Mouse (Mus musculus): Measurements from ENCODE around the gene Zrsr1. TPM values are rescaled to one million over a fixed set of nuclear protein-coding genes. Genes with fewer than 3 reads are reported as not detected.

The Zrsr1 gene
- total RNA-seq, 2 experiments from 2014 or later: 3.2 to 4.5 TPM

- ATAC-seq (replicated peaks; ENCODE audit: poor library complexity, severe bottlenecking): no peak
Observed at GRCm38 (mm10) chr11:22970546-22970945, 1.3 kb upstream of the Zrsr1 start.

DNA sequence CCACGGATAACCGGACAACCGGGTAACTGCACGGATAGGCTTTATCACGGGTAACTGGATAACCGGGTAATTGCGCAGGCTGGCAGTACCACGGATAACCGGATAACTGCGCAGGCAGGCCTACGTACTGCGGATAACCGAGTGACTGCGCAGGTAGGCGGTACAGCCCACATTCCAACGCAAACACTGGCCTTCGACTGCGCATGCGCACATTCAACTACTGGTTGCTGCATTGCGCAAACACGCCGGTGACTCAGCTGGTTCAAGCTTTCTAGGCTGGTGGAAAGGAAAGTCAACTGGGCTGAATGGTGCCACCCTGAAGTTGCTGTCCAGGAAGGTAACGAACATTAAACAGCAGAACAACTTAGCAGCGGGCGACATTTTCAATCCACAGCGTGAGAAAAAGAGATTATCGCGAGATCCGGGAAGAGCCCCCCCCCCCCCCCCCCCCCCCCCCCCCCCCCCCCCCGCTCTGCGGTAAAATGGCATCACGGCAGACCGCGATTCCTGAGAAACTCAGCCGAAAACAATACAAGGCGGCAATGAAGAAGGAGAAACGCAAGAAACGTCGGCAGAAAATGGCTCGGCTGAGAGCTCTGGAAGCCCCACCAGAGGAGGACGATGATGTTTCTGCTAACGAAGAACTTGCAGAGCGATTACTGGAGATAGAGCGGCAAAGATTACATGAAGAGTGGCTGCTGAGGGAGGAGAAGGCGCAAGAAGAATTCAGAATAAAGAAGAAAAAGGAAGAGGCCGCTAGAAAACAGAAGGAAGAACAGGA is 1.1 kb downstream of the Zrsr1 start:
- peak; percentile 71 for ATAC-seq (replicated peaks; ENCODE audit: poor library complexity, severe bottlenecking)

DNA sequence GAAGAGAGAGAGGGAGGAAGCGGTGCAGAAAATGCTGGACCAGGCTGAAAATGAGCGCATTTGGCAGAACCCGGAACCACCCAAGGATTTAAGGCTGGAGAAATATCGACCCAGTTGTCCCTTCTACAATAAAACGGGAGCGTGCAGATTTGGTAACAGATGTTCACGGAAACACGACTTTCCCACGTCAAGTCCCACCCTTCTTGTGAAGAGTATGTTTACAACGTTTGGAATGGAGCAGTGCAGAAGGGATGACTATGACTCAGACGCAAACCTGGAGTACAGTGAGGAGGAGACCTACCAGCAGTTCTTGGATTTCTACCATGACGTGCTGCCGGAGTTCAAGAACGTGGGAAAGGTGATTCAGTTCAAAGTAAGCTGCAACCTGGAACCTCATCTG is 1.8 kb downstream of the Zrsr1 start:
- no peak for ATAC-seq (replicated peaks; ENCODE audit: poor library complexity, severe bottlenecking)

DNA sequence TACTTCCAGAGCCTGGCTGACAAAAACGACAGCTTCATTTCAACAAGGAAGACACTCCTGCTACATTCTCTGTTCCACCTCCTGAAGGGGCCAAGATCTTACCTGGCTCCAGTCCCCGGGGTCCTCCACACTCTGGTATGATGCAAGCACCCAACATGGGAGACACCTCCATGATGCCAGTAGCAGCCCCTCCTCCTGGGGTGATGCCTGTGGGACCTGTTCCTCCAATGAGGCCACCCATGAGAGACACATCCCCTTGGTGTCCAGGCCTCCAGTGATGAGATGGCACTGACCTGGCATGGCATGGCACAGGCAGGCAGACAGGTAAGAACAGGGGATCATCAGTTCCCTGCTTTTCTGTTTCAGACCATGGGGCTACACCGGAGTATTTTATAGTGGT is 6.4 kb downstream of the Zrsr1 start:
- no peak for ATAC-seq (replicated peaks; ENCODE audit: poor library complexity, severe bottlenecking)

DNA sequence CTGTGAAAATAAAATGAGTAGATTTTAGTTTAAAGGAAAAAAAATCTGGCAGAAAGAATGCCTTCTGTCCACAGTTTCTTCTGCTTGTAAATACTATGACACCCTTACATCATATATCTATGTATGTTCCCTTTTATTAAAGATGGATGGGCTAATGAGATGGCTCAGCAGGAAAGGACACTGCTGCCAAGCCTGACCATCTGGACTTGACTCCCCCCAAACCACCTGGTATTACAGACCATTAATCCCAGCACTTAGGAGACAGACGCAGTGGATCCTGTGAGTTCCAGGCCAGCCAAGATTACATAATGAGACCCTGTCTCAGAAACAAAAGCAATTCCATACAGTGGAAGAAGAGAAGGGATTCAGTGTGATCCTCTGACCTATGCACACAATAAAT is 6.9 kb downstream of the Zrsr1 start:
- no peak for ATAC-seq (replicated peaks; ENCODE audit: poor library complexity, severe bottlenecking)

- peak; percentile 58 for ATAC-seq (replicated peaks; ENCODE audit: poor library complexity, severe bottlenecking)
Observed at GRCm38 (mm10) chr11:22979221-22979620, 7.4 kb downstream of the Zrsr1 start.

- ATAC-seq (replicated peaks; ENCODE audit: poor library complexity, severe bottlenecking): no peak
Observed at GRCm38 (mm10) chr11:22981041-22981440, 9.2 kb downstream of the Zrsr1 start.

DNA sequence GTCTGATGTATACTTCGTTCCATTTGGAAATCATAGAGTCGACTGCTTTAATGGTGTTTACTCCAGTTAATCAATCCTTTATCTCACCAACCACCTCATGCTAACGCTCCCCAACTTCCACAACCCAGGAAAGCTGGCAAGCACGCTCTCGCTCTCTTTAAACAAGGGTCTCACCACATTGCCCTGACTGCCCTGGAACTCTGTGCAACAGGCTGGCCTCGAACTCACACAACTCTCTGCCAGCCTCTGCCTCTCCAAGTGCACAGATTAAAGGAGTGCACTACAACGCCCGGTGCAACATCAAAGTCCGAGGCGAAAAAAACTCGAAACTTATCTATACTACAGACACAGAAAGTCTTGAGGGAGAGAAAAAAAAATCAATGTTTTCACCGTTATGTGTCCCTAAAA is 9.7 kb downstream of the Zrsr1 start:
- ATAC-seq (replicated peaks; ENCODE audit: poor library complexity, severe bottlenecking): peak; percentile 4; the same call in 1 of the 2 replicates

GRCm38 (mm10) chr11:22981984-22982757 is 10.4 kb downstream of the Zrsr1 start, which contains the start of the genes Gm28048 and Commd1:
Gene Gm28048 (minus strand): TSS chr11:22982090.
Gene Commd1 (minus strand): TSS chr11:22982382.
- ATAC-seq (replicated peaks; ENCODE audit: poor library complexity, severe bottlenecking): peak; percentile 92

DNA sequence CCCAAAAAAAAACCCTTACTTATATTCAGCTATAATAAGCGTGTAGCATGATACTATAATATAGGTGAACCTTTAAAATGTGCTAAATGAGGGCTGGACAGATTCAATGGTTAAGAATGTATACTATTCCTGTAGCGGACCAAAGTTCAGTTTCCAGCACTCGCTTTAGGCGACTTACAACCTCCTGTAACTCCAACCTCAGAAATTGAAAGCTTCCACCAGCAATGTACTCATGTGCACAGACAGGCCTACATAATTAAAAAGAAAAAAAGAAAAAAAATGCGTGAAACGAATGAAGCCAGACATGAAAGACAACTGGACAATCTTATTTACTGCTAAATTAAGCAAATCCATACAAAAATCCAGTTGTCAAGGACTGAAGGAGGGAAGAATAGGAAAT is 11.0 kb downstream of the Zrsr1 start:
- no peak for ATAC-seq (replicated peaks; ENCODE audit: poor library complexity, severe bottlenecking)

DNA sequence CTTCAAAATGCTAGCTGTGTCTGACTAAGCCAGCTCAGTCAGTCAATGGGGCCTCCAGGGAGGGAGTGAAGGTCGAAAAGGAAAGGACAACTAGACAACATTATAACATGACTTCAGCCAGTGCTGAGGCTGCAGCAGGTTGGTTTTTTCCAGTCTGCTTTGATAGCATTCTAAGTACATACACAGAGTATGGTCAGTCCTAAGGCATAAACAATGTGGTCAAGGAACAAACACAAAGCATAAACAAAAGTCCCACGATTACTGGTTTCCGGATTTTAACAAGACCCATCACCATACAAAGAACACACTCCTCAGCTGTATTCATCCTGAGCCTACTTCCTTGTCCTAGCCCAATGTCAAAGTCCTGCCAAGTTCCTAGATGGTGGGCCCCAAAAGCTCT is 13.7 kb downstream of the Zrsr1 start:
- no peak for ATAC-seq (replicated peaks; ENCODE audit: poor library complexity, severe bottlenecking)

DNA sequence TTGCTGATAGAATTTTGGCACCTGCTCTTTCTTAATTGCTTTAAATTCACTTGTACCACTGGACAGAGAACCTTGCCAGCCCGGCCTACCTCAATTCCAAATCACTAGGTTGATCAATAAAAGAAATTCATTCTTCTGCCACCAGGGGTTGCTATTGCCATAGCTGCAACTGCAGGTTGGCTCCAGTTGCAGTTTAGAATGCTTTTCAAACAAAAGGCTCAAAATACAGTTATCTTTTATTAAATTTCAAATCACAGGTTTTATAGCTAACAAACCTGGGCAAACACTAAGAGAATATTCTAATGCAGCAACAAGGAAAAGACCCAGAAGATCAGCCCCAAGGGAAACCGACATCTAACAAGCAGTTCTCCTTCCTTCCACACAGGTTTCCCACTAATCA is 15.6 kb downstream of the Zrsr1 start:
- no peak for ATAC-seq (replicated peaks; ENCODE audit: poor library complexity, severe bottlenecking)

- ATAC-seq (replicated peaks; ENCODE audit: poor library complexity, severe bottlenecking): no peak
Observed at GRCm38 (mm10) chr11:22989786-22990185, 18.0 kb downstream of the Zrsr1 start.

DNA sequence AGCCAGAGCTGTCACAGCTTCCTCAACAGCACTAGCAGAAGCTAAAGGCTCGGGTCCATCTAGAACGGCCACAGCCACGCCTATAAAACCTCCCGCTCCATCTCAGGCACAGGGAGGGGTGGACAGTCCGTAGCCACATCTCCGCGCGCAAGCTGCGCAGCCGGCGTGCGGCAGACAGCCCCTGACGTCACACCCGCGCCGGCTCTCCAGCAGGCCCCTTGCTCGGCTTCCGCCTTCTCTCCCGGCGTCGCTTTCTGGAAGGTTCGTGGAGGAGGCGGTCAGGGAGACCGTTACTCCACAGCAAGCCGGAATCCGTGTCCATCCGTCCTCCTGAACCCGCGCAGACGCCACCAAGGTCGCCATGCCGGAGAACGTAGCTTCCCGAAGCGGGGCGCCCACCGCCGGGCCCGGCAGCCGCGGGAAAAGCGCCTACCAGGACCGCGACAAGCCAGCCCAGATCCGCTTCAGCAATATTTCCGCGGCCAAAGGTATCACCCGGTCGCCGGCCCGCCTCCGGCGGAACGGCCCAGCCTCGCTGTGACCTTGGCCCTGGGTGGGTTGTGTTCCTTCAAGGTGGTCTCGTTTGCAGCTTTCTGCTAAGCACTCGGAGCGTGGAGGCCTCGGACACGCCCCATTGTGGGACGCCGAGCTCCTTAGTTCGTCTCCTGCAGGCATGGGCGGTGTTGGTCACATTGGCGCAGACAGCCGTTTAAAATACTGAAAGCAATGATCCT is 18.8 kb downstream of the Zrsr1 start, which contains the start of gene Cct4:
TSS of gene Cct4 (plus strand) at position 127 of the 734 bp plus-strand sequence.
- ATAC-seq (replicated peaks; ENCODE audit: poor library complexity, severe bottlenecking): peak; percentile 96

- no peak for ATAC-seq (replicated peaks; ENCODE audit: poor library complexity, severe bottlenecking)
Observed at GRCm38 (mm10) chr11:22991218-22991835, 19.5 kb downstream of the Zrsr1 start.

GRCm38 (mm10) chr11:22994271-22994670 is 22.5 kb downstream of the Zrsr1 start:
- ATAC-seq (replicated peaks; ENCODE audit: poor library complexity, severe bottlenecking): no peak

GRCm38 (mm10) chr11:22995461-22995860 is 23.7 kb downstream of the Zrsr1 start:
- no peak for ATAC-seq (replicated peaks; ENCODE audit: poor library complexity, severe bottlenecking)

- no peak for ATAC-seq (replicated peaks; ENCODE audit: poor library complexity, severe bottlenecking)
Observed at GRCm38 (mm10) chr11:22998308-22998707, 26.5 kb downstream of the Zrsr1 start.

- no peak for ATAC-seq (replicated peaks; ENCODE audit: poor library complexity, severe bottlenecking)
Observed at GRCm38 (mm10) chr11:23005276-23005675, 33.5 kb downstream of the Zrsr1 start.

- ATAC-seq (replicated peaks; ENCODE audit: poor library complexity, severe bottlenecking): peak; percentile 12; the same call in 1 of the 2 replicates
Observed at GRCm38 (mm10) chr11:23007166-23007480, 35.3 kb downstream of the Zrsr1 start.
